Mouse (Mus musculus): ENCODE measurements around the gene Rprd1b. TPM values are rescaled to one million over a fixed set of nuclear protein-coding genes. Genes with fewer than 3 reads are reported as not detected.
A peak's percentile ranks its signal among the peaks of the same experiment; 100 is the strongest.

Gene Rprd1b
- total RNA-seq, 2 experiments from 2014 or later: 29.2 to 37.1 TPM

GRCm38 (mm10) chr2:158144750-158145527 is 116.6 kb downstream of the Rprd1b start:
- no peak for DNase-seq

- DNase-seq: no peak
Measured at GRCm38 (mm10) chr2:158145528-158146065, 117.3 kb downstream of the Rprd1b start.

- peak; percentile 94 to 97 for DNase-seq
Measured at GRCm38 (mm10) chr2:158146223-158146622, 117.9 kb downstream of the Rprd1b start, which contains the start of gene Tgm2. TSS of gene Tgm2 (minus strand) at chr2:158146436.

GRCm38 (mm10) chr2:158146971-158147370 is 118.7 kb downstream of the Rprd1b start:
- DNase-seq: no peak

GRCm38 (mm10) chr2:158151077-158151476 is 122.8 kb downstream of the Rprd1b start:
- no peak for DNase-seq

- DNase-seq: no peak
Measured at GRCm38 (mm10) chr2:158152685-158153309, 124.5 kb downstream of the Rprd1b start.

GRCm38 (mm10) chr2:158153728-158154343 is 125.5 kb downstream of the Rprd1b start:
- no peak for DNase-seq

GRCm38 (mm10) chr2:158154641-158155040 is 126.3 kb downstream of the Rprd1b start:
- no peak for DNase-seq

GRCm38 (mm10) chr2:158155101-158155500 is 126.8 kb downstream of the Rprd1b start:
- no peak for DNase-seq

- no peak for DNase-seq
Measured at GRCm38 (mm10) chr2:158155615-158156014, 127.3 kb downstream of the Rprd1b start.

- DNase-seq: no peak
Measured at GRCm38 (mm10) chr2:158156487-158156886, 128.2 kb downstream of the Rprd1b start.

- DNase-seq: no peak
Measured at GRCm38 (mm10) chr2:158157654-158158053, 129.4 kb downstream of the Rprd1b start.

- DNase-seq: peak in 1 of 2 experiments; percentile 20
Measured at GRCm38 (mm10) chr2:158159376-158160235, 131.3 kb downstream of the Rprd1b start.

- DNase-seq: no peak
Measured at GRCm38 (mm10) chr2:158161761-158162160, 133.5 kb downstream of the Rprd1b start.

- no peak for DNase-seq
Measured at GRCm38 (mm10) chr2:158163034-158163433, 134.7 kb downstream of the Rprd1b start.

- no peak for DNase-seq
Measured at GRCm38 (mm10) chr2:158165776-158166175, 137.5 kb downstream of the Rprd1b start.

GRCm38 (mm10) chr2:158166628-158167027 is 138.3 kb downstream of the Rprd1b start:
- DNase-seq: peak; percentile 55 to 56

GRCm38 (mm10) chr2:158167496-158168205 is 139.4 kb downstream of the Rprd1b start:
- DNase-seq: peak in 1 of 2 experiments; percentile 31

GRCm38 (mm10) chr2:158168741-158169211 is 140.5 kb downstream of the Rprd1b start:
- peak; percentile 47 to 52 for DNase-seq

- no peak for DNase-seq
Measured at GRCm38 (mm10) chr2:158169351-158169750, 141.1 kb downstream of the Rprd1b start.

- DNase-seq: no peak
Measured at GRCm38 (mm10) chr2:158169771-158170170, 141.5 kb downstream of the Rprd1b start.
